Mouse (Mus musculus): ENCODE data around the gene Scd2. TPM values are rescaled to one million over a fixed set of nuclear protein-coding genes. Genes with fewer than 3 reads are reported as not detected.
"Not testable (repeated sequence)": the region's sequence is repeated elsewhere in the genome, so short reads cannot be mapped to it uniquely, and the experiment has no call there.

Gene Scd2
- polyA plus RNA-seq, 1 experiment from 2014 or later: 255 TPM

- Histone ChIP-seq H3K27ac (replicated peaks) (no peak overlapping the region), H3K4me1 (replicated peaks) (no peaks in the 10 kb centered on the region), H3K9ac (no peak overlapping the region), H3K27me3 (no peaks in the 10 kb centered on the region), H3K4me2 (no peak overlapping the region), H3K36me3 (0 out of 2 replicates have a peak, but pooled peaks cover 4% of the 10 kb centered on the region), H3K4me3 (no peak overlapping the region), H3K9me3 (peaks cover 5% of the 10 kb centered on the region; the same call in 1 of the 2 replicates)
- WGBS: 93% methylated on average over 2 of the region's 2 CpGs
- ATAC-seq (ENCODE audit: low read depth): no peak
These were observed 28.2 kb downstream of the Scd2 start for GRCm38 (mm10) chr19:44321631-44322030.

DNA sequence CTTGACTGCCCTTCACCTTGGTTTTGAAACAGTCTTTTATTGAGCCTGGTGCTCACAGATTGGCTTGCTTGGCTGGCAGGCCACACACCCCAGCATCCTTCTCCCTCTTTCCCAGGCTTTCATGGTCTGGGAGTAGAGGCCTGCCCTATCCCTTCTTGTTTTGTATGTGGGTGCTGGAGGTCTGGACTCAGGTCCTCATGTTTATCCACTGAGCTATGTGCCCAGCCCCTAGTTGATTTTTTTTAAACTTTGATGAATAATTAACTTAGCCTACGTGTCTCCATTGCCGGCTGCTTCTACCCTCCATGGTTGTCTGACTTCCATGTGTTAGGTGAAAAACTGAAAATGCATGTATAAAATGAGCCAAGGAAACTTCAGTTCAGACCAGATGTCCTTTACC, 36.1 kb downstream of the Scd2 start:
- H3K4me2 ChIP-seq: no peak overlapping the region
- no peaks in the 10 kb centered on the region; the same call in 1 of the 2 replicates for H3K4me1 ChIP-seq (replicated peaks)
- H3K9me3 ChIP-seq: peaks cover 12% of the 10 kb centered on the region; the same call in 1 of the 2 replicates
- no peaks in the 10 kb centered on the region for H3K27me3 ChIP-seq
- no peak overlapping the region for H3K27ac ChIP-seq (replicated peaks)
- 95% methylated on average over 2 of the region's 2 CpGs for WGBS
- no peak overlapping the region for H3K4me3 ChIP-seq
- no peak overlapping the region for H3K9ac ChIP-seq
- no peak for ATAC-seq (ENCODE audit: low read depth)
- H3K36me3 ChIP-seq: 0 out of 2 replicates have a peak, but pooled peaks cover 4% of the 10 kb centered on the region

- H3K36me3 ChIP-seq; H3K9ac ChIP-seq; H3K4me2 ChIP-seq; H3K4me1 ChIP-seq (replicated peaks); ATAC-seq (ENCODE audit: low read depth); H3K27me3 ChIP-seq; H3K4me3 ChIP-seq; H3K27ac ChIP-seq (replicated peaks): not testable (repeated sequence)
- 94% methylated on average over 1 of the region's 1 CpGs for WGBS
- H3K9me3 ChIP-seq: peaks cover 10% of the 10 kb centered on the region; the same call in 1 of the 2 replicates
These were observed 37.7 kb downstream of the Scd2 start for GRCm38 (mm10) chr19:44331128-44331527.

DNA sequence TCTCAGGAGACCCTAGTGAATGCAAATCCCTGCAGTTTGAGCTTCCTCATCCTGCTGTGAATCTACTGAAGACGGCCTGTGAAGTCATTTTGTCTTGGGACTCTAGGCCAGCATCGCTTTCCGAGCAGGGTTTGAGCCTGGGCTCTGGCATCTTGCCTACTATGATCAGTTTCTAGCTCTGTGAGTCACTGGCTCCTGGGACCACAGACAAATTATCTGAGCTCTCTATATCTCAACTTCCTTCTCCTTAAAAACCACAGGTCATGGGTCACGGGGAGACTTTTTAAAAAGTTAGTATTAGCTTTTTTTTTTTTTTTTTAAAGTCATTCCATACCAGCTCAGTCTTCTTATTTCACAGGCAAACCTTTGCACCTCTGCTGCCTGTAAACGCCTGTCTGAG, 38.4 kb downstream of the Scd2 start:
- no peak for ATAC-seq (ENCODE audit: low read depth)
- Histone ChIP-seq H3K4me2 (no peak overlapping the region), H3K4me1 (replicated peaks) (no peaks in the 10 kb centered on the region; the same call in 1 of the 2 replicates), H3K9me3 (peaks cover 8% of the 10 kb centered on the region; the same call in 1 of the 2 replicates), H3K4me3 (no peak overlapping the region), H3K36me3 (no peaks in the 10 kb centered on the region), H3K9ac (no peak overlapping the region), H3K27ac (replicated peaks) (no peak overlapping the region), H3K27me3 (no peaks in the 10 kb centered on the region)
- 80% methylated on average over 5 of the region's 5 CpGs for WGBS

DNA sequence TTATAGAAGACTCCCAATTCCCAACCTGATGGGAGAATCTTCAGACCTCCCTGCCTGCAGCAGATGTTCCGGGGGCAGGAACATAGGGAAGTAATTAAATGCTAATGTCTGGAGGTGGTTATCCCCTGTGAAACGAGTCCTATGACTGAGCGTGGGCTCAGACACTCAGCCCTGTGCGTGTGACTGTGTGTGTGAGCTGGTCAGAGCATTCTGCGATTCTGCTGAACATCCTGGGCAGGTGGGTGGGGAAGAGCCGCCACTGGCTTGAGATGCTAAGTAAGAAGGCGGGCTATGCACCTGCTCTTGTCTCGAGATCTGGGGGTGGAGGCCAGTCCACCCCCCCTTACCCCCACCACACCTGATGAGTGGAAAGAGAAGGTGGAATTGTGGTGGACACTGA, 38.9 kb downstream of the Scd2 start:
- 77% methylated on average over 8 of the region's 8 CpGs for WGBS
- Histone ChIP-seq H3K4me3 (no peak overlapping the region), H3K4me2 (no peak overlapping the region), H3K4me1 (replicated peaks) (no peaks in the 10 kb centered on the region; the same call in 1 of the 2 replicates), H3K9ac (no peak overlapping the region), H3K27ac (replicated peaks) (no peak overlapping the region), H3K27me3 (no peaks in the 10 kb centered on the region), H3K36me3 (no peaks in the 10 kb centered on the region), H3K9me3 (peaks cover 4% of the 10 kb centered on the region; the same call in 1 of the 2 replicates)
- ATAC-seq (ENCODE audit: low read depth): no peak

- Histone ChIP-seq H3K36me3 (no peaks in the 10 kb centered on the region), H3K4me3 (no peak within 1 kb of the TSS), H3K9me3 (no peaks in the 10 kb centered on the region), H3K27ac (replicated peaks) (no peak within 1 kb of the TSS), H3K27me3 (no peaks in the 10 kb centered on the region), H3K4me1 (replicated peaks) (no peaks in the 10 kb centered on the region; the same call in 1 of the 2 replicates), H3K4me2 (no peak within 1 kb of the TSS), H3K9ac (no peak within 1 kb of the TSS)
- no peak for ATAC-seq (ENCODE audit: low read depth)
- 84% methylated on average over 10 of the region's 10 CpGs for WGBS
These were observed 39.6 kb downstream of the Scd2 start, which contains the start of gene Scd4 for GRCm38 (mm10) chr19:44332833-44333623. TSS of gene Scd4 (plus strand) at chr19:44333092.

GRCm38 (mm10) chr19:44333991-44334390, 40.5 kb downstream of the Scd2 start:
- Histone ChIP-seq H3K4me2 (no peak overlapping the region), H3K36me3 (no peaks in the 10 kb centered on the region), H3K27me3 (no peaks in the 10 kb centered on the region), H3K27ac (replicated peaks) (no peak overlapping the region), H3K4me1 (replicated peaks) (no peaks in the 10 kb centered on the region; the same call in 1 of the 2 replicates), H3K9ac (no peak overlapping the region), H3K9me3 (no peaks in the 10 kb centered on the region), H3K4me3 (no peak overlapping the region)
- 90% methylated on average over 9 of the region's 9 CpGs for WGBS
- no peak for ATAC-seq (ENCODE audit: low read depth)

DNA sequence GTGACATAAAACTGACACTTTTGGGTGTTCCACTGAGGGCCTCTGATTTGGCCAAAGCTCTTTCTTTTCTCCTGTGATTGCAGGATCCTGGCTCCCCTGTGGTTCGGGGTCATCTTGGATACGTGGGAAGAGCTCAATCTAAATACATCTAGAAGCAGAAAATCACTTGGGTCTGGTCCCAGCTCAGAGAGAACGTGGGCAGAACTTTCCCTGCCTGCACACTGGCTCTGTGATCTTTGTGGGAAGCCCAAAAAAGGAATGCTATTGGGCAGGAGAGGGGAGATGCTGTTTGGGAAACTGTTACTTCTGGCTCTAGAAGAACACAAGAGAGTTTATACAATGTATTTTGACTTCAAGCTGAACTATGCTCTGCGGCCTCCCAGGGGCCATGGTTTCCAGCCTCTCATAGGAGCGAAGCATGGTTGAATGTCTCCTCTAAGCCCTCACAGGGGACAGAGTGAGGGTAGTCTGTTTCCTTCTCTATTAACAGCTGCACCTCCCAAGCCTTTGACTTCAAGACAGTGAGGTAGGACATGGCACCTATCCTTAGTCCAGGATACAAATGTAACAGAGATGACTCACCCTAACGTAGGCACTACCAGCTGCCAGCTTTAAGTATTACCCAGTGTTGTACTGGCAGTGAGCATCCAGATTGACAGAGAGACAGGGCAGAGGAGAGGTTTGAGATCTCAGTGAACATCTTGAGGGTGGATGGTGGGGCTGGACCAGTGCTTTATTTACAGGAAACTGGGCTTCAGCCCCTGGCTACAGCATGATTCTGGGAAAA, 42.6 kb downstream of the Scd2 start:
- 84% methylated on average over 6 of the region's 6 CpGs for WGBS
- ATAC-seq (ENCODE audit: low read depth): no peak
- Histone ChIP-seq H3K36me3 (no peaks in the 10 kb centered on the region), H3K4me3 (no peak overlapping the region), H3K9ac (no peak overlapping the region), H3K4me2 (no peak overlapping the region), H3K4me1 (replicated peaks) (no peaks in the 10 kb centered on the region; the same call in 1 of the 2 replicates), H3K9me3 (no peaks in the 10 kb centered on the region), H3K27ac (replicated peaks) (no peak overlapping the region), H3K27me3 (no peaks in the 10 kb centered on the region)

- WGBS: 89% methylated on average over 8 of the region's 8 CpGs
- no peak for ATAC-seq (ENCODE audit: low read depth)
- H3K9ac ChIP-seq: no peak overlapping the region
These were observed 56.2 kb downstream of the Scd2 start for GRCm38 (mm10) chr19:44349689-44350088.

DNA sequence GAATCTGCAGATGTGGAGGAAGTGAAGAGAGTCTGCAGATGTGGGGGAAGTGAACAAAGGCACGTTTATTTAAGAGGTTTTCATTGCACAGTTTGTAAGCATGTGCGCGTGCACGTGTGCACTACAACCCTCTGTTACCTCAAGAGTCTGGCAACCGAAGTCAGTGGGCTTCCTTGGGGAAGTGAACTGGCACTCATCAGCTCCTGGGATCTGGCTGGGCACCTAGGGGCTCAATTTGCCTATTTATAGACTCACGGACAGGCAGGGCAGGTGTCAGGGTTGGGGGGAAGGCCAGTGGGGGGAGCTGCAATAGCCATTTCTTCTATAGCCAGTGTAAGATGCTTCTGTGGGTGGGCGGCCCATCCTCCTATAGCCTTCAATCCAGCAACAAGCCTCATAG, 58.3 kb downstream of the Scd2 start:
- no peak overlapping the region for H3K4me3 ChIP-seq
- H3K4me1 ChIP-seq (replicated peaks): no peaks in the 10 kb centered on the region
- H3K9me3 ChIP-seq: no peaks in the 10 kb centered on the region
- H3K36me3 ChIP-seq: no peaks in the 10 kb centered on the region
- H3K27me3 ChIP-seq: no peaks in the 10 kb centered on the region
- no peak overlapping the region for H3K4me2 ChIP-seq
- no peak overlapping the region for H3K9ac ChIP-seq
- no peak overlapping the region for H3K27ac ChIP-seq (replicated peaks)
- WGBS: 87% methylated on average over 7 of the region's 7 CpGs
- ATAC-seq (ENCODE audit: low read depth): no peak

More at GRCm38 (mm10) chr19:44349689-44350088, 56.2 kb downstream of the Scd2 start:
- no peaks in the 10 kb centered on the region for H3K27me3 ChIP-seq
- H3K4me2 ChIP-seq: no peak overlapping the region
- no peak overlapping the region for H3K27ac ChIP-seq (replicated peaks)
- no peaks in the 10 kb centered on the region for H3K36me3 ChIP-seq
- no peaks in the 10 kb centered on the region for H3K9me3 ChIP-seq
- H3K4me3 ChIP-seq: no peak overlapping the region
- H3K4me1 ChIP-seq (replicated peaks): no peaks in the 10 kb centered on the region

All from neural tube, embryonic 13.5 days (tissue).